Mouse (Mus musculus) intestine, embryonic 15.5 days (tissue): ENCODE results near the gene Slc44a1. TPM values are rescaled to one million over a fixed set of nuclear protein-coding genes. Genes with fewer than 3 reads are reported as not detected.

Source experiments
- ATAC-seq: fragments of 200-750 bp; cut with Nextera tagmentation; 2 replicates; pipeline ENCODE4 v1.8.0; 2017; ENCODE audit warnings: moderate TSS enrichment, moderate library complexity
- H3K27ac ChIP-seq: fragments of 300-500 bp; sonication (generic); 2 replicates; pipeline ENCODE4 v1.5.1; 2015; ENCODE audit warnings: mild to moderate bottlenecking, inconsistent platforms
- H3K27me3 ChIP-seq: fragments of 300-500 bp; sonication (generic); replicated peaks from 2 replicates; pipeline ENCODE4 v1.6.1; 2015; ENCODE audit warnings: inconsistent platforms
- H3K36me3 ChIP-seq: fragments of 300-500 bp; sonication (generic); 2 replicates; pipeline ENCODE4 v1.6.1; 2015; ENCODE audit warnings: inconsistent platforms
- H3K4me1 ChIP-seq: fragments of 300-500 bp; sonication (generic); replicated peaks from 2 replicates; pipeline ENCODE4 v1.6.1; 2015; ENCODE audit warnings: inconsistent platforms
- H3K4me2 ChIP-seq: fragments of 300-500 bp; sonication (generic); replicated peaks from 2 replicates; pipeline ENCODE4 v1.6.1; 2015; ENCODE audit warnings: mild to moderate bottlenecking, inconsistent platforms
- H3K4me3 ChIP-seq: fragments of 300-500 bp; sonication (generic); replicated peaks from 2 replicates; pipeline ENCODE4 v1.5.1; 2015; ENCODE audit warnings: inconsistent platforms
- H3K9ac ChIP-seq: fragments of 300-500 bp; sonication (generic); 2 replicates; pipeline ENCODE4 v1.6.1; 2015; ENCODE audit warnings: inconsistent platforms
- H3K9me3 ChIP-seq: fragments of 300-500 bp; sonication (generic); 2 replicates; pipeline ENCODE4 v1.6.1; 2016; ENCODE audit warnings: inconsistent platforms
- WGBS: fragments of 180-500 bp; shearing (Covaris S2); methylation state at CpG from one replicate; pipeline ENCODE4 v1.1.7; 2015; 5-methylcytosine and 5-hydroxymethylcytosine counted together
- polyA plus RNA-seq: library from polyadenylated mRNA; unstranded; fragments of >200 nt; fragmentation: Nextera tagmentation; extraction: Ambion mirVana; gene quantifications from 2 replicates; pipeline ENCODE4 v1.2.1, GENCODE M21; 2015

The Slc44a1 gene
- polyA plus RNA-seq, 1 experiment from 2014 or later, result 56.3 TPM

DNA sequence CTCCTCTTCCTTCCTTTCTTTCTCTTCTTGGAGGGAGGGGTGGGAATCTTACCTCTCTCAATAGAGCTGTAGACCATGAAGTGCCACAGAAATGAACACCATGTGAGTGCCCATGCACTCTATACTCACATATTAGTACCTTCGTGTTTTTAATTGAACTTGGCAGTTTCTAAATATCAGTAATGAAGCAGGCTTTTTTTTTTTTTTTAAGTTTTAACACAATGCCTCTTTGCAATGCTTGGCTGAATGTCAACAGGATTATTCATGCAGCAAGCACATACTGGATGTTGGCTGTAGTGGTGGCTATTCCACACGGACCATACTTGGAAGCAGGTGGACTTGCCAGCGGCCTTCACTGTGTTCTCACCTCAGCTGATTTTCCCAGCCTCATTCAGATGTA, 195.1 kb downstream of the Slc44a1 start:
- 91% methylated on average over 3 of the region's 3 CpGs for WGBS

DNA sequence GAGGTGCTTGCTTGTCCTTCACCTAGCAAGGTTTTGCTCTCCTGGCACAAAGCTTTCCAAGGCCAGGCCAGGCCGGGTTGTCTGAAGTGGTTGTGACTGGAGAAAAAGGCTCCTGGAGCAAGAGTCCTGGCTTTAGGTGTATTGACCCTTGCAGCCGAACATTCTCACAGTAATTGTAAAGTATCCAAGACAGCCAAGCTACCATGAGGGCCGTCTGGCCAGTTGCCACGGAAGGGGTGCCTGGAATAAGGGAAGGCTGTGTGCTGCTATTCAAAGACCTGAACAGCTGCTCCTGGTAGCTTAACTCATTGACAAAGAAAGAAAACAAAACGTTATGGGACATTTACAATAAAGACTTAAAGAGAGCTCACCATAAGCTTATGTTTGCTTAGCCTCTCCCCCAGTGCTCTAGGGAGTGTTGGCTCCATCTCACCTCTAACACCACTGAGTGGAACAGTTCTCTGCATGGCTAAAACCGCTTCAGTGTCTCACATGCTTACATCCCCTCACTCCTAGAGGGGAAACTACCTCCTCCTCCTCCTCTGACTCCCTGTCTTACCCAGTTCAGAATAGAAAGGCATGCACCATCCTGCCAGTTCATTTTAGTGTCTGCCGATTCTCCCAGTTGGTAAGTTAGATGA, 197.2 kb downstream of the Slc44a1 start:
- H3K36me3 ChIP-seq, result peaks cover 6% of the 10 kb centered on the region
- 62% methylated on average over 7 of the region's 7 CpGs for WGBS
- no peak overlapping the region for H3K27ac ChIP-seq
- H3K4me3 ChIP-seq, result no peak overlapping the region
- peaks cover 8% of the 10 kb centered on the region; the same call in 1 of the 2 replicates for H3K4me1 ChIP-seq
- H3K27me3 ChIP-seq, result no peaks in the 10 kb centered on the region
- no peak overlapping the region for H3K9ac ChIP-seq
- H3K9me3 ChIP-seq, result 0 out of 2 replicates have a peak, but pooled peaks cover 3% of the 10 kb centered on the region
- H3K4me2 ChIP-seq, result no peak overlapping the region
- ATAC-seq, result no peak

More for the DNA sequence above, 195.1 kb downstream of the Slc44a1 start:
- Histone ChIP-seq H3K27ac (no peak overlapping the region), H3K36me3 (no peaks in the 10 kb centered on the region), H3K4me1 (peaks cover 8% of the 10 kb centered on the region; the same call in 1 of the 2 replicates), H3K4me2 (no peak overlapping the region), H3K9me3 (no peaks in the 10 kb centered on the region), H3K9ac (no peak overlapping the region), H3K27me3 (no peaks in the 10 kb centered on the region), H3K4me3 (no peak overlapping the region)
- ATAC-seq, result no peak

- no peak for ATAC-seq
- 86% methylated on average over 7 of the region's 7 CpGs for WGBS
- Histone ChIP-seq H3K27ac (no peak overlapping the region), H3K9me3 (0 out of 2 replicates have a peak, but pooled peaks cover 3% of the 10 kb centered on the region), H3K4me3 (no peak overlapping the region), H3K9ac (no peak overlapping the region), H3K4me2 (no peak overlapping the region), H3K36me3 (peaks cover 6% of the 10 kb centered on the region), H3K4me1 (peaks cover 3% of the 10 kb centered on the region; the same call in 1 of the 2 replicates), H3K27me3 (no peaks in the 10 kb centered on the region)
Measured at GRCm38 (mm10) chr4:53638549-53639123, 198.4 kb downstream of the Slc44a1 start.

GRCm38 (mm10) chr4:53658029-53658428, 217.8 kb downstream of the Slc44a1 start:
- Histone ChIP-seq H3K27ac (no peak overlapping the region), H3K27me3 (no peaks in the 10 kb centered on the region), H3K4me2 (no peak overlapping the region), H3K36me3 (peaks cover 3% of the 10 kb centered on the region; the same call in 1 of the 2 replicates), H3K4me3 (no peak overlapping the region), H3K4me1 (no peaks in the 10 kb centered on the region), H3K9ac (no peak overlapping the region), H3K9me3 (no peaks in the 10 kb centered on the region)
- no peak for ATAC-seq
- WGBS, result 38% methylated on average over 3 of the region's 3 CpGs

- Histone ChIP-seq H3K9ac (no peak overlapping the region), H3K36me3 (peaks cover 3% of the 10 kb centered on the region; the same call in 1 of the 2 replicates), H3K4me1 (no peaks in the 10 kb centered on the region), H3K27me3 (no peaks in the 10 kb centered on the region), H3K4me2 (no peak overlapping the region), H3K9me3 (no peaks in the 10 kb centered on the region), H3K27ac (no peak overlapping the region), H3K4me3 (no peak overlapping the region)
- no peak for ATAC-seq
Measured at GRCm38 (mm10) chr4:53660711-53661110, 220.5 kb downstream of the Slc44a1 start.

Other genes with a start within 250 kb of the Slc44a1 start
- gene Fsd1l, start 191.1 kb downstream of the Slc44a1 start, polyA plus RNA-seq, result 11.9 and 15.0 TPM in 2 replicates